Mouse (Mus musculus): ENCODE data around the gene Inhbc. TPM values are rescaled to one million over a fixed set of nuclear protein-coding genes. Genes with fewer than 3 reads are reported as not detected.

Inhbc gene
- polyA plus RNA-seq, 1 experiment = not detected

- TF ChIP-seq CTCF (IDR thresholded peaks at IDR 0.05; ENCODE audit: extremely low read depth, insufficient read depth, insufficient read length, insufficient replicate concordance) (no peak), POLR2A (IDR thresholded peaks at IDR 0.05; ENCODE audit: low read depth, low read length) (no peak)
- no peak for DNase-seq (ENCODE audit: low read depth in 1 of 2, low spot score in 2 of 2)
- H3K36me3 ChIP-seq (ENCODE audit: control insufficient read depth, insufficient read depth, low read length) = peaks cover 7% of the 10 kb centered on the region; the same call in 1 of the 2 replicates
- H3K4me1 ChIP-seq (ENCODE audit: control insufficient read depth, insufficient read depth, insufficient read length) = no peaks in the 10 kb centered on the region
- WGBS = 89% methylated on average over 6 of the region's 6 CpGs
- no peak overlapping the region for H3K27ac ChIP-seq (ENCODE audit: insufficient read depth, low read length)
- no peak overlapping the region for H3K4me3 ChIP-seq (ENCODE audit: extremely low read depth, insufficient read depth, insufficient read length)
- H3K27me3 ChIP-seq (ENCODE audit: control insufficient read depth, insufficient read depth, low read length) = no peaks in the 10 kb centered on the region
Observed at GRCm38 (mm10) chr10:127391774-127392173, 21.5 kb upstream of the Inhbc start.

DNA sequence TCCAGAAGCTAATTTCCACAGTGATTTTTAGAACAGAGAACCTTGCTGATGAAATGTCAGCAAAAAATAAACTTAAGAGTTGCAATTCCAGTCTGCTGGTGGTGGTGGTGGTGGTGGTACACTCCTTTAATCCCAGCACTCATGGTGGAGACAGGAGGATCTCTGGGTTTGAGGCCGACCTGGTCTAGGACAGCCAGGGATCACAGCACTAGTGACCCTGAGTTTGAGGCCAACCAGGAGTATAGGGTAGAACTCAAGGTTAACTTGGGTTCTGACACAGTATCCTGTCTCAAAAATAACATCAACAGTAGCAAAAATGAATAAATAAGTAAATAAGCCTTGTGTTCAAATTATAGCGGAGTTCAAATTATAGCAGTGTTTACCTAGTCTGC is 11.5 kb upstream of the Inhbc start:
- Histone ChIP-seq H3K4me1 (ENCODE audit: control insufficient read depth, insufficient read depth, insufficient read length) (peaks cover 2% of the 10 kb centered on the region; the same call in 1 of the 2 replicates), H3K27ac (ENCODE audit: insufficient read depth, low read length) (no peak overlapping the region), H3K4me3 (ENCODE audit: extremely low read depth, insufficient read depth, insufficient read length) (no peak overlapping the region), H3K27me3 (ENCODE audit: control insufficient read depth, insufficient read depth, low read length) (no peaks in the 10 kb centered on the region), H3K36me3 (ENCODE audit: control insufficient read depth, insufficient read depth, low read length) (no peaks in the 10 kb centered on the region)
- TF ChIP-seq POLR2A (IDR thresholded peaks at IDR 0.05; ENCODE audit: low read depth, low read length) (no peak), CTCF (IDR thresholded peaks at IDR 0.05; ENCODE audit: extremely low read depth, insufficient read depth, insufficient read length, insufficient replicate concordance) (no peak)
- WGBS = 73% methylated on average over 2 of the region's 2 CpGs
- DNase-seq (ENCODE audit: low read depth in 1 of 2, low spot score in 2 of 2) = no peak

GRCm38 (mm10) chr10:127380767-127381742 is 10.8 kb upstream of the Inhbc start:
- DNase-seq (ENCODE audit: low read depth in 1 of 2, low spot score in 2 of 2) = peak; percentile 12 to 46
- TF ChIP-seq CTCF (IDR thresholded peaks at IDR 0.05; ENCODE audit: extremely low read depth, insufficient read depth, insufficient read length, insufficient replicate concordance) (no peak), POLR2A (IDR thresholded peaks at IDR 0.05; ENCODE audit: low read depth, low read length) (no peak)
- WGBS = 6% methylated on average over 58 of the region's 79 CpGs

DNA sequence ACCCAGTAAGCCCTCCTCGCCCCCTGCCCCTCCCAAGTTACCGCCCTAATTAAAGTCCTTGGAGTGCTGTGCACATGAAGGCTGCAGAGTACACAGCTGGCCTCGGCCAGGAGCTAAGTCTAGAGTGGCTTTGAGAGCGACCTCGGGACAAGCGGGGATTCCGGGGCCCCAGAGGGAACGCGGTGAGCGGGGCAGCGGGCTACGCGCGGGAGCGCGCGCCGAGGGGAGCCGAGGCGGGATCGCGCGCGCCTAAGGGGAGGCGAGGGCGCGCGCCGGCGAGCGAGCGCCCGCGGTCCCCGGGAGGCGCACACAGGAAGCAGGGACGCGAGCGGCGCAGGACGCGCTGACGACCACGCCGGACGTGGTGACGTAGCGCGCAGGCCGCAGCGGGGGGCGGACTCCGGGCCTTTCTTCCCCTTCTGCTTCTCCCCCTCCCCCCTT is 10.0 kb upstream of the Inhbc start, which contains the start of gene R3hdm2:
Gene R3hdm2, plus strand, starts transcription at position 77 of the 441 bp plus-strand sequence.
- under 1% methylated on average over 35 of the region's 53 CpGs for WGBS
- DNase-seq (ENCODE audit: low read depth in 1 of 2, low spot score in 2 of 2) = peak; percentile 79 to 88

More at GRCm38 (mm10) chr10:127380767-127381742, 10.8 kb upstream of the Inhbc start:
- Histone ChIP-seq H3K4me1 (ENCODE audit: control insufficient read depth, insufficient read depth, insufficient read length) (peaks cover 2% of the 10 kb centered on the region; the same call in 1 of the 2 replicates), H3K27ac (ENCODE audit: insufficient read depth, low read length) (no peak overlapping the region), H3K4me3 (ENCODE audit: extremely low read depth, insufficient read depth, insufficient read length) (peak overlapping the region; percentile 68), H3K36me3 (ENCODE audit: control insufficient read depth, insufficient read depth, low read length) (no peaks in the 10 kb centered on the region), H3K27me3 (ENCODE audit: control insufficient read depth, insufficient read depth, low read length) (no peaks in the 10 kb centered on the region)

GRCm38 (mm10) chr10:127379654-127380053 is 9.4 kb upstream of the Inhbc start:
- no peak for DNase-seq (ENCODE audit: low read depth in 1 of 2, low spot score in 2 of 2)
- Histone ChIP-seq H3K4me3 (ENCODE audit: extremely low read depth, insufficient read depth, insufficient read length) (peak overlapping the region; percentile 68; the same call in 1 of the 2 replicates), H3K27ac (ENCODE audit: insufficient read depth, low read length) (no peak overlapping the region), H3K4me1 (ENCODE audit: control insufficient read depth, insufficient read depth, insufficient read length) (peaks cover 2% of the 10 kb centered on the region; the same call in 1 of the 2 replicates), H3K27me3 (ENCODE audit: control insufficient read depth, insufficient read depth, low read length) (no peaks in the 10 kb centered on the region), H3K36me3 (ENCODE audit: control insufficient read depth, insufficient read depth, low read length) (no peaks in the 10 kb centered on the region)
- WGBS = 85% methylated on average over 8 of the region's 8 CpGs
- no peak for TF ChIP-seq CTCF (IDR thresholded peaks at IDR 0.05; ENCODE audit: extremely low read depth, insufficient read depth, insufficient read length, insufficient replicate concordance)
- no peak for TF ChIP-seq POLR2A (IDR thresholded peaks at IDR 0.05; ENCODE audit: low read depth, low read length)

More for the DNA sequence above, 10.0 kb upstream of the Inhbc start, which contains the start of gene R3hdm2:
- Histone ChIP-seq H3K4me1 (ENCODE audit: control insufficient read depth, insufficient read depth, insufficient read length) (peaks cover 2% of the 10 kb centered on the region; the same call in 1 of the 2 replicates), H3K36me3 (ENCODE audit: control insufficient read depth, insufficient read depth, low read length) (no peaks in the 10 kb centered on the region), H3K27me3 (ENCODE audit: control insufficient read depth, insufficient read depth, low read length) (no peaks in the 10 kb centered on the region), H3K4me3 (ENCODE audit: extremely low read depth, insufficient read depth, insufficient read length) (peak within 1 kb of the TSS; percentile 68), H3K27ac (ENCODE audit: insufficient read depth, low read length) (peak within 1 kb of the TSS; percentile 47)
- TF ChIP-seq POLR2A (IDR thresholded peaks at IDR 0.05; ENCODE audit: low read depth, low read length) = peak; percentile 58
- no peak for TF ChIP-seq CTCF (IDR thresholded peaks at IDR 0.05; ENCODE audit: extremely low read depth, insufficient read depth, insufficient read length, insufficient replicate concordance)

GRCm38 (mm10) chr10:127377700-127378099 is 7.5 kb upstream of the Inhbc start:
- Histone ChIP-seq H3K4me3 (ENCODE audit: extremely low read depth, insufficient read depth, insufficient read length) (no peak overlapping the region), H3K27ac (ENCODE audit: insufficient read depth, low read length) (no peak overlapping the region), H3K27me3 (ENCODE audit: control insufficient read depth, insufficient read depth, low read length) (no peaks in the 10 kb centered on the region), H3K4me1 (ENCODE audit: control insufficient read depth, insufficient read depth, insufficient read length) (peaks cover 2% of the 10 kb centered on the region; the same call in 1 of the 2 replicates), H3K36me3 (ENCODE audit: control insufficient read depth, insufficient read depth, low read length) (no peaks in the 10 kb centered on the region)
- DNase-seq (ENCODE audit: low read depth in 1 of 2, low spot score in 2 of 2) = no peak
- TF ChIP-seq CTCF (IDR thresholded peaks at IDR 0.05; ENCODE audit: extremely low read depth, insufficient read depth, insufficient read length, insufficient replicate concordance) (no peak), POLR2A (IDR thresholded peaks at IDR 0.05; ENCODE audit: low read depth, low read length) (no peak)
- 85% methylated on average over 3 of the region's 3 CpGs for WGBS
